Mouse (Mus musculus): Measurements from ENCODE around the gene Enah.

The Enah gene

DNA sequence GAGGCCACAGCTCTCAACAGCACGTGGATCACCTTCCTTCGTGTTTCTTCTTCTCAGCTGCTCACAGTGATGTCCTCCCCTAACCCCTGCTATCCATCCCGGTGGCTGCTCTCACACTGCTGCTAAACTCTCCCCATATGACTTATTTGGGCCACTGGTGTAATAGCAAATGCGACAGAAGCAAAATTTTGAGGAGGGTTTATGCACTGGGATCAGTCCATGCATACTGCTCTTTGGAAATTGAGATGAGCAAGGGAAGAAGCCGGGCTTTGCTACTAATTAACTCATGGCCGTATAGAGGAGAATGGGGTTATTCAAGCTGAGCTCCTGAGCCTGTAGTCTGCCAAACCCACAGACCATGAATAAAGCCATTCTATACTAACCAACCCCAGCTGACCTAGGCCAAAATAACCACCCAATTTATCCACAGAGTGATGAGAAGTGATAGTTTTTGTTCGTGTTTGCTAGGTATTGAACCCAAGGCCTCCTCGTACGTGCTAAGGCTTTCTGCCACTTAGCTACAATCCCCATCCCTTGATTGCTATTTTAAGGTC, 7.7 kb upstream of the Enah start:
- no peak for DNase-seq (ENCODE audit: low spot score in 2 of 2)

DNA sequence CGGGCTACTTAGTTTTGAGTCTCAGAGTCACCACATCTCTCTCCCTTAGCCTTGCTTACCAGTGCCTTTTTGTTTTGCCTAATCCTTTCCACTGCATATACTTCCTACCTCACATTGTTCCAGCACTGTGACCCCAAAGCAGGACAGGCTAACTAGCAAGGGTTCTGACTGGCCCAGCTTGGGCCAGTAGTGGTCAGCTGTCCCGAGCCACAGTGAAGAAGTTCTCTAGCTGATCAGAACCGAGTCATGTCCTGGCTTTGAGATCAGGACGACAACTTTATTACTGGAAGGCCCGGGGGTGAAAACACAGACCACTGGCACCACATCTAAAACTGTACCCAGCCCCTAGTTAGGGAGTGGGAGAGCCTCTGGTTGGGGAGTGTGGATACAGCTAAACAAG, 7.0 kb upstream of the Enah start:
- no peak for DNase-seq (ENCODE audit: low spot score in 2 of 2)

- DNase-seq (ENCODE audit: low spot score in 2 of 2): no peak
Observed at GRCm38 (mm10) chr1:182026120-182026519, 6.3 kb upstream of the Enah start.

DNA sequence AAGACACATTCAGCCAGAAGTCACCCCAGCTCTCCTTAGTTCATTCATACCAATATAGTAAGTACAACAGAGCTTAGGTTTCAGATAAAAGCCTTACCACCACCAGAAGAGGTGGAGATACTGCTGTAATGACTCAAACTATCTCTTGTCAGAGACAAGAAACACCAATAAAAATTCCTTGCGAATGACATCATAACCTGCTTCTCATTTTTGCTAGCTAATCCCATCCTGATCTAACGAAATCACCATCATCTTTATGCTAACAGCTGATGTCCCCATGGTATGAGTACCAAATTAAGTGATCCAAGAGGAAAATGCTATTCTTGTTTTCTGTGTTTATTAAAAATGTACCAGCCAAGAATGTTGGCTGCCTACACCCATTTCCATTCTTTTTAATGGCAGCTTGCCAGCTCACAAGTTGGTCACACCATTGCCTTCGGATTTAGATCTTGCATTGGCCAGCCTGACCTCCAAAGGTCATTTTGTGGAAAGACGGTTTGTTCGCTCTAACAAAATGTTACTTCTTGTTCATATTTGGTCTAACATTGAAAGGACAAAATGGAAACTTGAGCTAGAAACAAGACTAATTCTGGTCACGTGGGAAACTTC, 2.0 kb upstream of the Enah start:
- DNase-seq (ENCODE audit: low spot score in 2 of 2): no peak

DNA sequence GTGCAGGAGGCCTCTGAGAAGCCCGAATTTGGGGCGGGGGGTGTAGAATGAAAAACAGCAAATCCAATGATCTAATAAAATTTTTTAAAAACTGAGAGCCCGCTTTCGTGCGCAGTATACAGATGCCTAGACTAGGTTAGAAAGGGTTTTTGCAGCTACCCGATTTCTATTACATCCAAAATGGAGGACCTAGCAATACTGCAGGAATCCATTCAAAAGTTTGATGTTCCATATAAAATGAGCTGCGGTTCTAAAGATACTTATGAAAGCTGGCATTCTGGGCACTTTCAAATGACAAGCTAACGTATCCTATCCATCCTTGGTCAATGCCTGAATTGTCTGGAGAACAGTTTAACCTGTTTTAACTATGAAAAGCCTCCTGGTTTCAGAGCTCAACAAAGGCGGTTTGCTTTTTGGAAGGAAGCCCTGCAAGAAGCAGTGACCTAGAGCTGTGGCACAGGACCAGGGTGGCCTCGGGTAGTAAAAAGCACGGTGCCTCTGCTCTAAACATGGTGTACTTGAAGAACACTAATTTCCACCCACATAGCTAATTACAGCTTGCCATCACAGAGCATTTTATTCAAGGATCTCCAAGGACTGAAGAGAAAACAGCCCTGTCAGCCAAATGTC, 1.2 kb upstream of the Enah start:
- no peak for DNase-seq (ENCODE audit: low spot score in 2 of 2)

DNA sequence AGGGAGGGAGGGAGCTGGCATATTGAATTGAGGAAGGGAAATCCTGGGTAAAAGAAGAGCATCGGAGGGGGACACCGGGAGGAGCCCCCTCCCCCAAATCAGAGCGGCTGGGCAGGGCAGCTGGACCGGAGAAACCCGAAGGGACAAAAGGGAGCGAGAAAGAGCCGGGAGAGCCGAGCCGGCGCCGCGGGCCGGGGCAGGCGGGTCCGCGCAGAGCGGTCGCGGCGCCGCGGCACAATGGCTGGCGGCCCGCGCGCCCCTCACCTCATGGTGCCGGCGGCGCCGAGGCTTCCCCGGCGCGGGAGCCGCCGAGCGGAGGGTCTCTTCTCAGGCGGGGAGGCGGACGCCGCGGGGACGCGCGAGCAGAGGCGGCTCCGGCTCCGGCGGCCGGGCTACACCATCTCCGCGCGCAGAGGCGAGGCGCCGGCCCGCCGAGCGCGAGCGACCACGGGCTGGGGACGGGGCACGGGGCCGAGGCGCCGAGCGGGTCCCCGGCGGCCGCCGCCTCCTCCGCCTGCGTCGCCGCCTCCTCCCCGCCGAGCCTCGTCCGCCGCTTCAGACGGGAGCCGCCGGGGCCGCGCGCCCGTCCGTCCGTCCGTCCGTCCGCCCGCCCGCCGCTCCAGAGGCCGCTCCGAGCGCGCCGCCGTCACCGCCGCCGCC, 394 bp downstream of the Enah start:
- peak in 1 of 2 experiments; percentile 8 for DNase-seq (ENCODE audit: low spot score in 2 of 2)

DNA sequence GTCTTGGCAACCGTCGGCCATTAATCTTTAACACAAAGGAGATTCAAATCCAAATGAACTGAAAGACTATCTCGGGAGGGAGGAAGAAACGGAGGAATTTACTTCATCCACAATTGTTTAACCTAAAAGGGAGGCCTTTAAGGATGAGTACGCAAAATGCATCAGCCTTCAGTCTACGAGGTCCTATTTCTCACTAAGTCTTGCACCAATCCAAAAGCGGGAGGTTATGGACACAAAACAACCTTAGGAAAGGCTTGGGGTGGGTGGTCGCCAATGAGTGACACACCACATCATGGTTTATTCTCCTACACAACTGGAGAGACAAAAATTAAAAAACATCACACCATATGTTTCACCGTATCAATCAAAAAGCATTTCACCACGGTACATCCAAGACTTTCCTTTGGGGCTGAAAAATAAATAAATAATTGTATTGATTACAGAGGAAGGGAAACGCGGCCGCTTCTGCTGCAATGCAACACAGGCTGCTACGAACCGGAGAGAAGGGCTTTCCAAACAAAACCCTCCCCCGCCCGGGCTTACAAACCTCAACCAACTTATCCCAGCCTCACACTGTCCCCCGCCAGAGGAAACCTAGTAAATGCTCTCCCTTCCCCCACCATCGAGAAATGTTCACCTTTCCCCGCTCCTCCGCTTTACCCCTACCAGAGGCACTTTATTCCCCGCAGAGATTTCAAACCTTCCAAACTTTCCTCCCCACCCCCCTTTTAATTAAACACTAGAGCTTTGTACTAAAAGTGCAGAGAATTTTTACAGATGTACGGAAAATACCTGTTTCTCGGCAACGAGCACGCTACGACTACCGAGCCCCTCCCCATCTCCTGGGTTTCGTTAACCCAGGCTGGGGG, 1.2 kb downstream of the Enah start:
- DNase-seq (ENCODE audit: low spot score in 2 of 2): peak in 1 of 2 experiments; percentile 3

DNA sequence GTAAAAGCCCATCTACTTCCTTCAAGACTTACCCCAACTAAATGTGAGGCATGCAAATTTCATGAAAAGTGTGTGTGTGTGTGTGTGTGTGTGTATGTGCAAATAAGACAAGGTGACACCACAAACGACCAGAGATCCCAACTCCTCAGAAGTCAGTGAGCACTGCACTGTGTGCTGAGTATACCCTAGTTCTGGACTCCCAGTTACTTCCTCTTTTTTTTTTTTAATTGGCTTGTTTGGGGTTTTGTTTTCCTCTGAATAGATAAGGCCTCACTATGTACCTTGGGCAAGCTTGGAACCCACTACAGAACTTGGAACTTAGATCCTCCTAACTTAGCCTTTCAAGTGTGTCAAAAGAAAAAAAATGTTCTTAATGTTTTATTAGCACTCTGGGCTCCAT, 14.0 kb downstream of the Enah start:
- DNase-seq (ENCODE audit: low spot score in 2 of 2): no peak

GRCm38 (mm10) chr1:181998673-181999072, 21.1 kb downstream of the Enah start:
- DNase-seq (ENCODE audit: low spot score in 2 of 2): no peak

DNA sequence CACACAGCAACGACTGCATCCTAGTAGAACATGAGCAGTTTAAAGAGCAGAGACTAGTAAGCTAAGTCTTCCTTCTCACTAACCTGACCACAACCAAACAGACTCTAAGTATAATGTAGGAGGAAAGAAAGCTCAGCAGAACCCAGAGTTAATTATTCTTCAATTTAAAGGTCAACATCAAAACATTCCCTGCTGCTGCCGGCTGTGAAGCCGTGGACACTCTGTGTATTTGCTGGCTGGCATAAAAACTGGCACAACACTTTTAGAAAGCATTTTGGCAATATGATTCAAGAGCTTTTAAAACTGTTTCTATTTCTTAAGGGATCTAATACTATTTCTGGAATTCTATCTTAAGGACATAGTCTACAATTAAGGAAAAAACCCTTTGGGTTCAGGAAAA, 22.0 kb downstream of the Enah start:
- no peak for DNase-seq (ENCODE audit: low spot score in 2 of 2)

- no peak for DNase-seq (ENCODE audit: low spot score in 2 of 2)
Observed at GRCm38 (mm10) chr1:181993597-181993996, 26.2 kb downstream of the Enah start.

DNA sequence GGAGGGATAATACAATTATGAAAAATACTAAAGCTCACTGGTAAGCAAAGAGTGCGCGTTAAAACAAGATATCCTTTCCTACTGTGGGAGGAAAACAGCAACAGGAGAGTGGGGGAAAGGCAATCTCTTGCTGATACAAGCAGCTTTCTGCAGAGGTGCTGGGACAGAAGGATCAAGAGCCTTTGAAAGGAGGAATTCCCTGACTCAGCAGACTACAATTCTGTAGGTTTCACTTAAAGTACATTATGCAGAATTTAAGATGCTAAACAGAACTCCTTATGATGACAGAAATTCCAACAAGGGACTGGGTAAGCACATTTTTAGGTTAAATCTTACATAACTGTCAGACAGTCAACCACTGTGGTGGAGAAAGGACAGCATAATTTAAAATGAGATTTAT, 31.4 kb downstream of the Enah start:
- no peak for DNase-seq (ENCODE audit: low spot score in 2 of 2)

GRCm38 (mm10) chr1:181987226-181987625, 32.6 kb downstream of the Enah start:
- no peak for DNase-seq (ENCODE audit: low spot score in 2 of 2)

DNA sequence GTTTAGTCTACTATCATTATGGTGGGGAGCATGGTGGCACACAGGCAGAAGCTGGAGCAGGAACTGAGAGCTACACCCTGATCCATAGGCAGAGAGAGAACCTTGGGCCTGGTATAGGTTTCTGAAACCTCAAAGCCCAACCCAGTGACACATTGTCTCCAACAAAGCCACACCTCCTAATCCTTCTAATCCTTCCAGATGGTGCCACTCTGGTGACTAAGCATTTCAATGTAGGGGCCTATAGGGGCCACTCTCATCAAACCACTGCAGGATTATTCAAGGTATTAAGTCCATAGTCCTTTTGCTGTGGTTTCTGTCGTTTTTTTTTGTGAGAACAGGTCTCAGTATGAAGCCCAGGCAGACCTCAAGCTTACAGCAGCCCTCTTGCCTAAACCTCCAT, 33.9 kb downstream of the Enah start:
- no peak for DNase-seq (ENCODE audit: low spot score in 2 of 2)

DNA sequence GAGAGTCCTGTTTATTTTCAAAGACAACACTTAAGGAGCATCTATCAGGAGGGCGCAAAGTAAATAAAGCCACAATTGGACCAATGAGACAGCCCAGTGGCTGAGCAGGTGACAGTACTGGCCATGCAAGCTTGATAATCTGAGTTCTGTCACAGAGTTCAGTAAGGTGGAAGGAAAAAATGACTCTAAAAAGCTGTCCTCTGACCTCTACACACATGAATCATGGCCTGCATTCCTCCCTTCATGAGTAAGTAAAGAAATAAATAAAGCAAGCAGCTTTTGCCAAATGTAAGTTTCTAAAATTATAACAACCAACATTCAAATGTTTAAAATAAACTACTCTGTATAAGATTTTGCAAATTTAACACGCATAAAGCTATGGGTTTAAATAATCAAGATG, 35.0 kb downstream of the Enah start:
- no peak for DNase-seq (ENCODE audit: low spot score in 2 of 2)

DNA sequence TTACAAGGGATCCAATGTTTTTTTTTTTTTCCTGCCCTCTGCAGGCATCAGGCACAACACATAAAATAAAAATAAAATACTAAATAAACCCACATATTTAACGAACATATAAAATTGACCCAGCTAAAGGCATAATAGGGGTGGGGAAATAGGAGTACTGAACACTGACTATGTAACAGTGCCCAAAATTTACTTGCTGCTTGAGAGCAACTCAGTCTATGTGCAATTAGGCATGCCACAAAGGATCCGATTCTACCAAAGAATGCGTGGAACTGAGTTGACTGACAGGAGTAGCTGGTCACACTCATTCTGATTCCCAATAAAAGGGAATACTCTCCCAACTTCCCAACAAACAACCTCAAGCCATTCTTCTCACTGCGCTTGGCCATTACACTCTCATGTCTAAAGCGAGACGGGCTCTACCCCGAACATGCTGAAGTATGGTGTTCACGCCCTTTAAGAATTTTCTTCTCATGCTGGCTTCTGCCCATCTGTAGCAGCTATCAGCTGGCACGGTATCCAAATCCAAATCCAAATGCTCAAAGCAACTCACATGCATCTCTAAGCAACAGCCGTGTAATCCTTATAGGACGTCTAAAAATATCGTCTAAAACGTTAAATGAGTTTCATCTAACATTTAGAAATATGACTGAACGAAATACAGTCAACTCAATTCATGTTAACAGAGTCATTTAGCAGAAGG, 39.6 kb downstream of the Enah start:
- DNase-seq (ENCODE audit: low spot score in 2 of 2): no peak

- no peak for DNase-seq (ENCODE audit: low spot score in 2 of 2)
Observed at GRCm38 (mm10) chr1:181975510-181975909, 44.3 kb downstream of the Enah start.

DNA sequence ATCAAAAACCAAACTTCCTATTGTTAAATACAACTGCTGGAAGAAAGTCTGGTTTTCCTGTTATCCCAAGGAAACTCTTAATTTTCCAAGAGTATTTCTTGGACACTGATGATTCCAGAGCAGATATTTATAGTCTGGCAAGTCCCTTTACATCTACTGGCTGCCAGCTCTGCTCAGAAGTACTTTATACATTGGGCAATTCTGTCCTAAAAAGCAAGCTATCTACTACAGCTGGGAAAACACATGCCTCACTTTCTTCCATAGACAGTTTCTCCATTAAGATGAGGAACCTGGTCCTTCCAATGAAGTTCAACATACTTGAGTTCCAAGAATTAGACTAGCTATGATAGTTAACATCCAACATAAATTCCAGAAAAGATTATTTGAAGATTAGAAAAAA, 44.9 kb downstream of the Enah start:
- no peak for DNase-seq (ENCODE audit: low spot score in 2 of 2)

- DNase-seq (ENCODE audit: low spot score in 2 of 2): no peak
Observed at GRCm38 (mm10) chr1:181965277-181965676, 54.5 kb downstream of the Enah start.

DNA sequence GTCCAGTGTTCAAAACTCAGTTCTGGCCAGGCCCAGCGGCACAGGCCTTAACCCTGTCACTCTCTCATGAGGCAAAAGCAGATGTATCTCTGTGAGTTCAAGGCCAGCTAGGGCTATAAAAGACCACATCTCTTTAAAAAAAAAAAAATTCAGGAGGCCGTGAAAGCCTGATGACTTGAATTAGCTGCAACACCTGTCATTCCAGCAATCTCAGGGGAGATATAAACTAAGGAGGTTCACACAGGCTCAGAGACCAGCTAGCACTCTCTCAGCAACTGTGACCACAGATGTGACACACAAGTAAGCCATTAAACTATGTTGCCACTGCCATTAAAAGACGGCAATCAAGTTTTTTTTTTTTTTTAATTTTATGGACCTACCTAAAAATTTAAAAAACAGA, 56.0 kb downstream of the Enah start:
- DNase-seq (ENCODE audit: low spot score in 2 of 2): no peak

DNA sequence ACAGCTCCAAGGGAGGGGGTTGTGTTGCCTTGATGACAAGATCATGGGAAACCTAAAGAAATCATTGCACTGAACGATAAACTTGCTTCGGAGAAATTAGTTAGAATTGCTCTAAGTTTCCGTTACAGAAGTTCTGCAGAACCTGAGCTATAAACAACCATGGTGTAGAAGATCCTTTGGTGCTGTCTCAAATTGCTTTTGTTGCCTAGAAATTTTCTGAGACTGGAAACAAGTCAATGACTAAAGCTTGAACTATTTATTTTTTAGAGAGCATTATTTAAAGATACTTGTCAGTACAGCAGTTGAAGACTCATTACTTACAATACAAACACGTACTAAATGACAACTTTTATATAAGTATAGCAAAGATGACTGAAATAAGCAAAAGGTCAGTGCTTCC, 56.4 kb downstream of the Enah start:
- DNase-seq (ENCODE audit: low spot score in 2 of 2): no peak

- no peak for DNase-seq (ENCODE audit: low spot score in 2 of 2)
Observed at GRCm38 (mm10) chr1:181960383-181960782, 59.4 kb downstream of the Enah start.

Data from thymus, postnatal 10 days (tissue).